Mouse (Mus musculus) liver, postnatal 0 days (tissue): ENCODE results near the gene Hsd11b1.

Experiments
- CTCF ChIP-seq: sonication (generic); IDR thresholded peaks from 2 replicates; pipeline ENCODE4 v1.5.1; 2016; ENCODE audit warnings: antibody characterized with exemption, low read depth
- EP300 ChIP-seq: IDR thresholded peaks from 2 replicates; pipeline ENCODE4 v1.6.1; 2016; ENCODE audit warnings: antibody characterized with exemption, low read depth, mild to moderate bottlenecking

GRCm38 (mm10) chr1:193301216-193302092 lies 37.6 kb upstream of the Hsd11b1 start:
- no peak for TF ChIP-seq CTCF
- TF ChIP-seq EP300: no peak
